Mouse (Mus musculus): ENCODE data around the gene Atp5j.

The Atp5j gene

DNA sequence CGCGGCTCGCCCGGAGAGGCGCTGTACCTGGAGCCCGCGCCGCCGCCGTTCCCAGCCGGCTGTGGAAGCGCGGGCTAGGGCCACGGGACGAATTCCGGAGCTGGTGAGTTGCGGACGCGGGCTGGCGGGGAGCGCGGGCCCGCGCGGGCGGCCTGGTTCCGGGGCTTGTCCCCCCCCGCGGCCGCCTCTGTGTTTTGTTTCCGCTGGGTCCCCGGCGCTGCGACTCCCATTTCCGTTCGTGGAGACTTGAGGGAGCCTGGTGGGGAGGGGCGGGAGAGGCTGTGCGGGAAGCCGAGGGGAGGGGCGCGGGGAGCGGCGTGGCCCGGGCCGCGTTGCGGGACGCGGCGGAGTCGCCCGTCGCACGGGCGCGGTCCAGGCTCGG lies at the start of gene Atp5j:
TSS of gene Atp5j (minus strand) at position 185 of the 382 bp plus-strand sequence.
- peak; percentile 87 for DNase-seq (ENCODE audit: low spot score)

DNA sequence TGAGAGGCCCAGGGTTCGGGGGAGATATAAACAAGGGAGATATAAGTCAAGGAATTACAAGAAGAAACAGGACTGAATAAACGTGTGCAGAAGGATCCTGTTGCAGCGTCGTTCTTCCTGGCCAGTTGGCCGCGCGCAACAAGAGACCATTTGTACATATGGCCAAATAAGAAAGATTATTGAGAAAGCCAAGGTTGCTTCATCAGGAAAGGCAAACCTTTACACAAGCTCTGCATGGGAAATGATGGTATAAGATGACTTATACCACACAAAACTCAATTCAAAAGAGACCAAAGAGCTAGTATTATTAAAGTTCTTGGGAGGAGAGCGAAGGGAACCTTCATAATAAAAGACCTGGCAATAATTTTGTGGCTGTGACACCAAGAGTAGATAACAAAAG lies 49.1 kb upstream of the Atp5j start:
- no peak for DNase-seq (ENCODE audit: low spot score)

DNA sequence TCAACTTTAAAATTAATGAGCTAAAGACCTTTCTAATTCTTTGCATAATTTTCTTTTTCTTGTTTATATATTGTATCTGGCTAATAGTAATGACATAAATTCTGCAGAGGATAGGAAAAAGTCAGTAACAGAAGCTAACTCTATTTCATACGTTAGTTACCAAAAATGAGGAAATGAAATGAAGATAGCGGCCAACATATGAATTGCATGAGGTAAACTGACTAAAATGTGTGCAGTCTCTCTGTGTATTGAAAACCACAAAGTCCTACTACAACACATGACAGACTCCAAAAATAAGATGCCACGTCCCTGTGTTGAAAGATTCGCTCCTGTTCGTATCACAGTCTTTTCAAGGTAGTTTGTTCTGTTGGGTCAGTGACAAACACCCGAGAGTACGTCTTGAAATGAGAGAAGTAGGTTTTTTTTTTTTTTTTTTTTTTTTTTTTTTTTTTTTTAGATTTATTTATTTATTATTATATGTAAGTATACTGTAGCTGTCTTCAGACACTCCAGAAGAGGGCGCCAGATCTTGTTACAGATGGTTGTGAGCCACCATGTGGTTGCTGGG lies 46.4 kb upstream of the Atp5j start:
- DNase-seq (ENCODE audit: low spot score): no peak

DNA sequence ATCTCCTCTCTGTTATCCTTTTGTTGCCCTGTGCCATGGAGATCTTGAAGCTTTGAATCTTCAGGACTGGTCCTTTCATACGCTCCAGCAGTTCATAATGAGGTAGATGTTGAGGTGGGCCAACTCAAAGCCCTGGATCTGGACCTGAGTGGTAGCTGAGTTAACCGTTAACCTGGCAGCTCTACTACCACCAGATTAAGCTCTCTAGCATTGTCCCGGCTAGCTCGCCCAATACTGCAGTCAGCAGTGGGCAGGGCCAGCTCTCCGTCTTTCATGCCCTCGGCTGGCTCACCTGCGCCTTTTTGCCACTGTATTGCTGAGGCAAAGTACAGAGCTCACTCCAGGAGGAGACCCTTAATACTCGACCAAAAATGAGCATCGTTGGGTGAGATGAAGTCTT lies 45.7 kb upstream of the Atp5j start:
- no peak for DNase-seq (ENCODE audit: low spot score)

DNA sequence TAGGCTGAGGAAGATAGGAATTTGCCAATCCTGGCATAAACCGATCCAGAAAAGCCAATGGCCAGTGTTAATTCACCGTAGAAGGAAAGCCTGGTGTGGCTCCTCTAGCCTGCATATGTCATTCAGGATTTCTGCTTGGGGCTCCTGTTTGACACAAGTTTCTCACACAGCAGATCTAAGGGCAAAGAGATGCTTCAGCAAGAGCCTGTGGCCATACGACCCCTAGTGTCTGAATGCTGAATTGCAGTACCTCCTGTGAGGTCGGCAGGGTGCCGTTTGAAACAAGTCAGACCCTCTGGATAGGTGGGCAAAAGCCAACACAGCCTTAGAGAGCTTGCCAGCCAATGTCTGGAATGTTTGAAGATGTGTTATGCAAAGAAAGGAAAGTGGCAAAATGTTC lies 43.7 kb upstream of the Atp5j start:
- DNase-seq (ENCODE audit: low spot score): peak; percentile 74

DNA sequence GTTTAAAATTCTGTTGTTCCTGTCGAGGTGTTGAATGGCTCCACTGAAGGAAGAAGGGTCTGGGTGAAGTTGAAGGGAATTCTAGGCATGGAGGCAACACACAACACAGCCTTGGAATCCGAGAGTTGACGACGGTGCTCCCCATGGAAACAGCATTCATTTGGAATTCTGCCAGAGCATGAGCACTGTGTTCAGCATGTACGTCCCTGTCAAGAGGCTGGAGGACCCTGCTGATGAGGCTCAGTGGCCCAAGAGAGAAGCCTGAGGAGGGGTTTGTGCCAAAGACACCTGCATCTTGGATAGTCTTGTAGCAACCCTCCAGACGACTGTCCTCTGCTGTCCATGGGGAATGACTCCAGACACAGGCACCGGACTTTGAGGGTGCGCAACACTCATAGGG lies 40.7 kb upstream of the Atp5j start:
- DNase-seq (ENCODE audit: low spot score): peak; percentile 20

DNA sequence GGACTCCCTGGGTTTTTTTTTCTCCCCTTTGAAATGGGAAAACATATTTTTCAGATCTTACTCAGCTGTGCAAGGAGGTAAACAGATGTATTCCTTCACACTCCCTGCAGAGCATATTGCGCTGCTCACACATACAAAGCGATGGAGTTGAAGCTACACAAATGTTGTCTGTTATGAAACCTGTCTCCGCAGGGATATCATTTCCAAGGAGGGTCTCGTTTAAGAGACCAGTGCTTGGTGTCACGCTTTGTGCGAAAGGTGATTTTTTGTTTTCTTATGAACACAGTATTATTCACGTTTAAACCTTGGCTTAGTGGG lies 40.3 kb upstream of the Atp5j start:
- DNase-seq (ENCODE audit: low spot score): peak; percentile 28

DNA sequence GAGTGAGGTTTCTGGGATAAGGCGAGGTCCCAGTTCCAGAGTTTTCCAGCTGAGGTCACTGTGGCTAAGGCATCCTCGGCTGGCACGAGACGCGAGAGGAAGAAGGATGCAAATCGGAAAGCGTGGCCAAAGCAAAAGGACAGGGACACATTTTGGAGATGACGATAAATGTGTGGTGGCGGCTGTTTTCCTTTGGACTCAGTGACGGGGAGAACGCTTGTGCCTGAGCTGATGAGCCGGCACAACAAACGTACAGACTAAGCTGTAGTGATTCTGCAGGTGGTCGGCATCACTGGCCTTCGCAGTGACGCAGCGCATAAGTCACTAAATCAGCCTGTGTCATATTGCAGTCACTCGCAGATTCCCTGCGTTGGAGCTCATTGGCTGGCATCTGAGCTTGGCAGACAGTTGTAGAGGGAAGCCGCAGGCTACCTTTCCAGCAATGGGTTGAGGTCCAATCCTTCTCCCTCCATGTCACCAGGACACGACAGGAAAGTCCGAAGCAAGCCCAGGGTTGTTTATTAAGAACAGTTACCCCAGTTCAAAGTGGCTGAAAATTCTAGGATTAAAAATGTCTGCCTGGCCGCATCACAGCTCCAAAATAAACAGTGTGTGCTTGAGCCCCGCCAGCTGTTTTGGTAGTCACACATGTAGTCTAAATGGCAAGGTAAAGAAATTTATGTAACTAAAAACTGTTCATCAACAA lies 39.7 kb upstream of the Atp5j start:
- DNase-seq (ENCODE audit: low spot score): peak; percentile 37

DNA sequence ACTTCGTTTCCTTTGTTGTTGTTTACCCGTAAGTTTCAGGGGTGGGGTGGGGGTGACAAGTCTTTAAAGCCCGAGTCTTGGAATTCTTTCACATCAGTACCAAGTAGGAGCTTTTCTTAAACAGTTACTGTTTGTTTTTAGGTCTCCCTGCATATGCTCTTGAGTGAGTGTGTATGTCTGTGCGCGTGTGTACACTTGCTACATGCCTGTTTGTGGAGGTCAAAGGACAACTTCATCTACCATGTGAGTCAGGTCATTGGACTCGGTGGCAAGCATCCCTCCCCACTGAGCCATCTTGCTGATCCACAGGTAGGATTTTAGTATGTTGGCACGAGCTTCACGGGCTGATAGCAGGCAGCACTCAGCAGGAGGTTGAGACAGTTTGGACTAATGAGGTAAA lies 38.4 kb upstream of the Atp5j start:
- no peak for DNase-seq (ENCODE audit: low spot score)

DNA sequence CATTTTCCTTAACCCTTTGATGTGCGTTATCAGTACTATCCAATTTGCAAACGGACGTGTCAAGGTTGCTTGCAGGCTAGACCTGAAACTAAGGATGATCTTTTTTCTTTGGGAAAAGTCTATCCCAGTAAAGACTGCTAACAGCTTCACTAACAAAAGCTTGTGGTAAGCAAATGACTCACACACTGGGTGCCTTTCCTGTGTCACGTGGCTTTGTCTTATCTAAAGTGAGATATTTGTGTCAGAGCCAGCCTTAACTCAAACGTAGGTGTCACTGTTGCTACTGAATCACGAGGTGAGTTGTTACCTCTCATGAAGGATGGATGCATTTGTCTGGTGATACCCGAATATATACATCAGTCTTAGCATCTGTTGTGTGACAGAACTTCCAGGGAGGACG lies 29.2 kb upstream of the Atp5j start:
- DNase-seq (ENCODE audit: low spot score): no peak

DNA sequence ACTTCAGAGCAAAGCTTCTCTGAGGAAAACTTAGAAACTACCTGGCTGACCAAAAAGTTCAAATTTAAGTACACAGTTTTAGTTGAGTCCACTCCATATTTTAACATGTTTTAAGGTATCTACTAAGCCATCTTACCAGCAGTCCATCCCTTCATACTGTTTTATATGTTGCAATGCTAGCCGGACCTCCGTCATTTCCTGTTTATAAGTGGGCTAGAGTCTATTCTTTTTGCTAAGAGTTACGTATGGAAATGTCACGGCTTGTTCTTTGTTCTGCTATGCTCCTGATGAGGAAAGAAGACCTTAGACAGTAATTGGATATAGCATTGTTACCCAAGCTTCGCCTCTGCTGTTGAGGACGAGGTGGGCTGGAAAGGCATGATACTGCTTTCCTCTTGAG lies 18.1 kb upstream of the Atp5j start:
- no peak for DNase-seq (ENCODE audit: low spot score)

DNA sequence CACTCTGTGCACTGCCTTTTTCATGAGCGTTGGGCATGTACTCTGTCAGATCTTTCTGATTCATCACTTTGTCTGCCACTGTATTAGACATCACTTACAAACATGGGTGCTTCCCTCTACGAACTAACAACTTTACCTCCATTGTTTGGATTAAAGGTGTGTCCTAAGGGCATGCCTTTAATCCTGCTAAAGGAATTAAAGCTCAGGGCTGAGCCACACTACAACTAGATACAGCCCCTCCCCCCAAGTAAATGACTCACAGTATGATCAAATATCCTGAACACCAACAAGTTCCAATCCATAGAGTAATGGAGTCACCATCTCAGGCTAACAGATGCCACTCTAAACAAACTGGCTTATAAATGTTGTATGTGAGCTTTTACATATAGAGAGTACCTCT lies 3.2 kb upstream of the Atp5j start:
- DNase-seq (ENCODE audit: low spot score): no peak

DNA sequence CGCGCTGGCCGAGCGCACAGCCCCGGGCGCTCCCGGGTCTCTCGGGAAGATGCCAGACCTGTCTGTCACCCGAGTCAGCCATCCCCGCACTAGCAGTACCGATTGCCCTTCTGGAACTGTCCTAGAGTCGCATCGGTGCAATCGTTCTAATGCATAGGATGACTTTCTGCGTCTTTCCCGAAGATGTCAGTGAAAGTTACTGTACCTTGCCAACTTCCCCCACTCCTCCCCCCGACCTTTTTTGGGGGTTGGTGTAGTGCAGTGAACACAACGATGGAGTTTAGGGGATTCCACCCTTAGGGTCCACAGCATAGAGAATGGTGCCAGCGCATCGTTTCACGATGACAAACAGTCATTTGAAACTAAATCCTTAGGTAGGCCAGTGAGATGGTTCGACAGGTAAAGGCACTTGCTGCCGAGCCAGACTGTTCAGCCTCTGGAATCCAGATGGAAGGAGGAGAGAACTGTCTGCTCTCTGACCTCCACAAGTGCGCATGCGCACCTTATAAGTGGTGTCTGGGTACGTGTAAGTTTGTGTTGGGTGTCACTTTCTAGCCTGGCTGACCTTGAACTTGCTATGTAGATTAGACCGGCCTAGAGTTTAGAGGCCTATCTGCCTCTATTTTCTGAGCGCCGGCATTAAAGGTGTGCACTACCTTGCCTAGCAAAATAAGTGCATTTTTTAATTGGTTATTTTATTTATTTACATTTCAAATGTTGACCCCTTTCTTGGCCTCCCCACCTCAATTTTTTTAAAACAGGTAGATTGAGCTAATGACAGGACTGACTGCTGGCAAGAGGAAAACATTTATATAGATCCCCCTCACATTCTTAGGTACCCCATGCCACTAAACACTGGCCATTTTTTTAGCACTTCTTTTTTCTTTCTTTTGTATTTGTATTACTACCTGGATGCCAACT lies 658 bp upstream of the Atp5j start:
- peak; percentile 33 for DNase-seq (ENCODE audit: low spot score)

DNA sequence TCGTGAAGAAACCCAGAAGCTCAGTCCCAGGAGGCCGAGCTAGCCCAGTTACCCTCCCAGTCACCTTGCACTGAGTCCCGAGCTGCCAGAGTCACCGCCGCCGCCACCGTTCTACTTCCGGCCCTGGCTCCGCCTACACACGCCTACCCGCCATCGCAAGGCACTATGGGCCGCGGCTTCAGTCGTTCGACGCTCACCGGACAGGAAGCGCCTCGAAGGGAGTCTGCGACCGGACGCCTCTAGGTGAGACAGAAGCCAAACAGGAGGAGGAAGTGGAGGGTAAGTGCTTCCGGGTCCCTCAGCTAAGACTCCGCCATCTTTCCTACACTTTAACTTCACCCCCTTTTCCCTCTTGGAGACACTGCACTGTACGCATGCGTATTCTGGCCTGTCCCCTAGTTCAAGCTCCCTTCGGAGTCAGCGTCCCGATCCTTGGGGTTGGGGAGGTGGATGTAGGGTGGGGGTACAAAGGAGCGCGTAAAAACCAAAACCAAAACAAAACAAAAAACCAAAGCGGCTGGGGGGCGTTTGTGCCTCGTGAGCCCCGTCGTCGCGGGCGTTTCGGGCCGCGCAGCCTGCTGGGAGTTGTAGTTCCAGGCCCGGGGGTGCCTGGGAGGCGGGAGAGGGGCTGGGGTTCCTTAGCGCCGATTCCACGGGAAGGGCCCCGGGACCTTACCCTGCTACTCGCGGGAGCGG lies 532 bp downstream of the Atp5j start, which contains the start of gene Gabpa:
TSS of gene Gabpa (plus strand) at position 181 of the 696 bp plus-strand sequence.
- peak; percentile 94 for DNase-seq (ENCODE audit: low spot score)

DNA sequence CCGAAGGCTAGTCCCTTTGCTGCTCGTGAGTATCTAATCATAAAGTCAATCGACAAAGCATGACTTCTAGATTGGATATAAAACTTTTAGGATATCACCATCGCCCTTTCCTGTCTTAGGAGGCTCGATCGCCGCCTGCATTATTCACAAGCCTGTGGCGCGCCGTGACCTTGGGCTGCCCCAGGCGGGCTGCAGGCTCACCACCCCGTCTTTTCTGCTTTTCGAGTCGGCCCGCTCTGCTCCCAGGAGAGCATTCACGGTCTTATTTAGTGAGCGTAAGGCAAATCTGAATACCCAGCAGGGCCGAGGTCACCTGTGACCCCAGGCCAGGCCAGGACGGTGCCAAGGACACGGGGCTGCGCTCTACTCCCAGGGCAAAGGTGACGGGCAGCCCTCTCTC lies 1.1 kb downstream of the Atp5j start:
- DNase-seq (ENCODE audit: low spot score): no peak

DNA sequence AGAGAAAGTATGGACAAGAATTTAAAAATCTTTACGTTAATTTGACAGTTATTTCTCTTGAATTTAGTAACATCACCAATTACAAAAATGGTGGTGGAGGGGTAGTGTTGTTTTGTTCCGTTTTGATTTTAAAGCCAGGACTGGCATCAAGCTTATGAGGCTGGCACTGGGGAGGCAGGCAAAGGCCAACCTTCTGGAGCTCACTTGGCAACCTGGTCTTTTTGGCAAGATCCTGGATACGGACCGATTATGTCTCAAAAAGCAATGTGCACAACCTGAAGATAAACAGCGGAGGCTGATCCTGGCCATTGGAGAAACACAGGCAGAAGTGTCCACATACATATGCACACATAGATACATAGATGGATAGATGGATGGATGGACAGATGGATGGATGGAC lies 2.7 kb downstream of the Atp5j start:
- DNase-seq (ENCODE audit: low spot score): no peak

DNA sequence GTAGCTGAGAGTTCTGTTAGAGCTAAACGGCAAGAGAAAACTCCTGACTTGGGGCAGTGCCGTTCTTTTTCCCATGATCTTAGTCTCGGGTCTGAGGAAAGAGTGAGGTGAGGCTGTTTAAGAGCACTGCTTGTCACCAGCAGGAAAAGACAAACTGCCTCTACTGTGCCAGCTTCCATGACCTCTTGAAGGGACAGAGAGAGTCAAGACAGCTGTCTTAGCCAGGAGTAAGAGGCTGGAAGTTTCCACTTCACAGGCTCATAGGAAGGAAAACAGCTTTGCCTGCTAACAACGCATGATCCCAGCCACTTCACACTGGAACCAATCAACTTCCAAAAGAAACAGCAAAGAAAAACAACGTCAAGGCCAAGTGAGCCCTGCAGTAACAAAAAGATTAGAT lies 3.7 kb downstream of the Atp5j start:
- no peak for DNase-seq (ENCODE audit: low spot score)

DNA sequence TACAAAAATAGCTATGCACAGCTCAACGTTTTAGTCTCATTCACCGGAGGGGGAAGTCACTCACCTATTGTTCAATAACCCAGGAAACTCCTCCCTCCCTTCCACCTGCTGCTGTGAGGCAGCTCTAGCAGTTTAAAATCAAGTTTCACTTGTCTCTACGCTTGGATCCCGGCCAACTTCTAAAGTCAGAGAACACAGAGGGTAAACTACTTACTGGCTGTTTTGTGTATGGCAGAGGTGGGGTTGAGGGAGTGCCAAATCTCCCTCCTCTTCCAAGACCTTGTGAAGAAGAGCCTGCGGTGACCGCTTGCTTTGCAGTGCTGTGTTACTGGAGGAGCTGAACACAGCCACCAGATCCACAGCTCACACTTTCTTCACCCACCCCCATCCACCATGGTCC lies 10.4 kb downstream of the Atp5j start:
- no peak for DNase-seq (ENCODE audit: low spot score)

DNA sequence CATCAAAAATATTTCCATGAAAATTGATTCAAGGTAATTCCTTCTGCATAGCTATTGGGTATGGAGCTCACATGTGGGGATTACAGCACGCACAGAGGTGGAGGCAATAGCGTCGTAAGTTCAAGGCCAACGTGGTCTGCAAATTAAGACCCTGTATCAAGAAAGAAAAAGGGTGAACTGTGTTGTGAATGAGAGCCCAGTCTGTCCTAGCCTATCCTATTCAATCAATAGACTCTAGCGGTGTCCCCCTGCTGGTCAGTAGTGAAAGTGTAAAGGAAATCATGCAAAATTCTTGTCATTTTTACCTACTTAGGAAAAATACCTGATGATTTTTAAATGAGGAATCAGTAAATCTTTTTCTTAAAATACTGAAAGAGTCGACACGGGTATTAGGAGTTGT lies 18.0 kb downstream of the Atp5j start:
- peak; percentile 53 for DNase-seq (ENCODE audit: low spot score)

DNA sequence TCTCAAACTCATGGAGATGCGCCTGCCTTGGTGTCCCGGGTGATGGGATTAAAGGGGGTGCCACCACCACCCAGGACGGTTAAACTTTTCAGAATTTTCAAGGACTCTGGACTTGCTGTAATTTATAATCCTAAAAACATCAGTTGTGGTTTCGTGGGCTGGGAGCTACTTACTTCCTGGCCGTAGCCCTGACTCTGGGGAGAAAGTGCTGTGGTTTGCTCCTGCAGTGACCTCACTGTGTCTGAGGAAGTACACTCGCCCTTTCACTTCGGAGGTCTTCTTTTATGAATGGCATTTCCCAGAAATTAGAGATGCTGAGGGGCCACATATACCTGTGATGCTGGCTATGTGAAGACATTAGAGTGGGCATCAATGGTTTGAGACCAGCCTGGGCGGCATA lies 20.9 kb downstream of the Atp5j start:
- no peak for DNase-seq (ENCODE audit: low spot score)

DNA sequence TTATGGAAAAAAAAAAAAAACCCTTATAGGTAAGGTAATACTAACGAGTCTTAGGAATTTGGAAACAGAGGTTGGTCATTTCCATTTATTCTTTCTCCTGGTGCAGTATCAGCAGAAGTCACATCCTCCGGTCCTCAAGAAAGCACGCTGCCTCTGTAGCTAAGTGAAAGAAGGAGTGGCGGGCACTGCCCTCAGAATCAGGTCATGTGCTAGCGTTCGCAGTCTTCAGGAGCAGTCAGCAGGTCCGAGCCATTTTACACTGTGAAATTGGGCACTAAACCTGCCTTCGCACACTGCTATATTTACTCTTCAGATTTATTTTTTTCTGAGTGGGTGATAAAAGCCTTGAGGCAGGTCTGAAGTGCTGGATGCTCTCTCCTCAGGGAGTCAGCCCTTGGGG lies 21.6 kb downstream of the Atp5j start:
- no peak for DNase-seq (ENCODE audit: low spot score)

DNA sequence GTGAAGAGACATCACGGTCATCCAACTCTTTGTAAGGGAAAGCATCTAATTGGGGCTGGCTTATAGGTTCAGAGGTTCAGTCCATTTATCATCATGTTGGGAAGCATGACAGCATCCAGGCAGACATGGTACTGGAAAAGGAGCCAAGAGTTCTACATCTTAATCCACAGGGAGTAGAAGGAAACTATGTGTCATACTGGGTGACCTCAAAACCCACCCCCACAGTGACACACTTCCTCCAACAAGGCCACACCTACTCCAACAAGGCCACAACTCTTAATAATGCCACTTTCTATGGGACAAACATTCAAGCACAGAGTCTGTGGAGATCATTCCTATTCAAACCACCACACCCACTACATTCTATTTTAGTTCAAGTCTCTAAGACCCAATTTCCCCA lies 25.2 kb downstream of the Atp5j start:
- DNase-seq (ENCODE audit: low spot score): no peak

DNA sequence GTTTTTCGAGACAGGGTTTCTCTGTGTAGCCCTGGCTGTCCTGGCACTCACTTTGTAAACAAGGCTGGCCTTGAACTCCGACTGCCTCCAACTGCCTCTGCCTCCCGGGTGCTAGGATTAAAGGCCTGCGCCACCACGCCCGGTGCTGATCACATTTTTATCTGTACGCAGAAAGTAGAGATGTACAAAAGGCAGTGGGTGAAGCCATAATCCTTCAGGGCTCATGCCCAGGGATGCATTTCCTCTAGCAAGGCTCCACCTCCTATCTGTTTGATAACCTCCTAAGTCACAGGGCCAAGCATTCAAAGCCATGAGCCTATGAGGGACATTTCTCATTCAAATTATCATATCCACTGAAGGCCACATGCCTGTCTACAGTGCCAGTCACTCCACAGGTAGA lies 27.6 kb downstream of the Atp5j start:
- no peak for DNase-seq (ENCODE audit: low spot score)
